Mouse (Mus musculus) frontal cortex, adult 2 months (tissue): ENCODE measurements around the gene Fgfr2. TPM values are rescaled to one million over a fixed set of nuclear protein-coding genes. Genes with fewer than 3 reads are reported as not detected.

Experiments used
- DNase-seq, 2 experiments: peaks; one replicate each; pipeline ENCODE4 v3.0.0; 2022; ENCODE audit warnings: low spot score in 1 of 2; ENCODE audit errors: extremely low spot score in 1 of 2
- polyA plus RNA-seq: library from polyadenylated mRNA; depleted of rRNA; stranded (reverse); fragments of >200 nt; gene quantifications from 2 replicates; pipeline ENCODE4 v1.2.3, GENCODE M21; 2012

Gene Fgfr2
- polyA plus RNA-seq, 1 experiment = 69.6 TPM

- no peak for DNase-seq
Measured at GRCm38 (mm10) chr7:132365111-132365510, 758.0 kb downstream of the Fgfr2 start.

GRCm38 (mm10) chr7:132364506-132364905, 758.6 kb downstream of the Fgfr2 start:
- DNase-seq = no peak

DNA sequence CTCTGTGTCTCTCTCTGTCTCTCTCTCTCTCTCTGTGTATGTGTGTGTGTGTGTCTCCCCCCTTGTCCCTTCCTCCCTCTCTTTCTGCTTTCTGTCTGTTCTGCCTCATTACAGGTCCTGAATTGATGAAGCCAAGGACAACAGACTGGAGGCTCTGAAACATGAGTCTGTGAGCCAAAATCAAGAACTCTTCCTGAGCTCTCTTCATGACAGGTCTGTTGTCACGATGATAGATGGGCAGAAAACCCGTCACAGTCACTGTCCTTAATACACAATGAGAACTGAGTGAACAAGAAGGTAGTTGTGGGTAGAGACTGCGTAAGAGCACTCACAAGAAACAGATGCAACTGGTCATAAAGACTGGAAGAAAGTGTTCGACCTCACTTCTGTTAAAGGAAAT, 762.8 kb downstream of the Fgfr2 start:
- no peak for DNase-seq

GRCm38 (mm10) chr7:132358709-132359108, 764.4 kb downstream of the Fgfr2 start:
- DNase-seq = no peak

GRCm38 (mm10) chr7:132358250-132358649, 764.9 kb downstream of the Fgfr2 start:
- no peak for DNase-seq

- DNase-seq = no peak
Measured at GRCm38 (mm10) chr7:132357841-132358237, 765.3 kb downstream of the Fgfr2 start.

DNA sequence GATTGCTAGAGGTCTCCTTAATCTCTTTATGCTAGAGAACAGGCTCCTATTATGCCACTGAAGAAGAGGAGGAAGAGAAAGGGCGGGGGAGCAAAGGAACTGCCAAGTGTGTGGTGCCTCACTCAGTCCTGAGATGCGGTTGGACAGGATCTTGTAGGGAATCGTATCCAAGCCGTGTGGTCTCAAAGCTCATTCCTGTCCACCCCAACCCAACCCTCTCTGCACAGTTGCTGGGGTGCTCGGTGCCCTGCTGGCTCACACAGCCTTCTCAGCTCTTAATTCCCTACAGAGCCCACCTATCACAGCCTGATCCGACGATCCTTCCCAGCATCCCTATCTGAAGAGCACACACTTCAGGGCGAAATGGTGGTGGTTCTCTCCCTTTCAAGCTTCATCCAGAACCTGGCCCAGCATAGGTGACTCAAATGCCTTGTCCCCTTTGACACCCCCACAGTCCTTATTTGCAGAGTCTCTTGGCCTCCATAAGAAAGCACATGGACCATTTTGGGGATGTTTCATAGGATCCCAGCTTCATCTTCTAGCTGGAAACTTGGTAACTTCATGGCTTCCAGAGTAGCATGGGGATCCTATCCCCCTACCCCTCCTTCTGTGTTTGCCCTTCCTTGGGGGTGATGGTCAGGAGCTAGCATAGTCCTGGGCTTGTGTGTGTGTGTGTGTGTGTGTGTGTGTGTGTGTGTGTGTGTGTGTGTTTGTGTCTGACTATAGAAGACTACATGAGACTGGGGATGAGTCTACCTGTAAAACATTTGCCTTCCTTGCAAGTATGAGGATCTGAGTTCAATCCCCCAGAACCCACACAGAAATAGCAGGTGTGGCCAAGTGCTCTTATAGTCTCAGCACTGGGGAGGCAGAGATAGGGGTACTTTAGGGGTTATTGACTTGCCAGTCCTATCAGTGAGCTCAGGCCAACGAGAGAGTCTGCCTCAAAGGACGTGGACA, 766.0 kb downstream of the Fgfr2 start:
- no peak for DNase-seq

GRCm38 (mm10) chr7:132356185-132356584, 767.0 kb downstream of the Fgfr2 start:
- DNase-seq = peak; percentile 31 to 48

DNA sequence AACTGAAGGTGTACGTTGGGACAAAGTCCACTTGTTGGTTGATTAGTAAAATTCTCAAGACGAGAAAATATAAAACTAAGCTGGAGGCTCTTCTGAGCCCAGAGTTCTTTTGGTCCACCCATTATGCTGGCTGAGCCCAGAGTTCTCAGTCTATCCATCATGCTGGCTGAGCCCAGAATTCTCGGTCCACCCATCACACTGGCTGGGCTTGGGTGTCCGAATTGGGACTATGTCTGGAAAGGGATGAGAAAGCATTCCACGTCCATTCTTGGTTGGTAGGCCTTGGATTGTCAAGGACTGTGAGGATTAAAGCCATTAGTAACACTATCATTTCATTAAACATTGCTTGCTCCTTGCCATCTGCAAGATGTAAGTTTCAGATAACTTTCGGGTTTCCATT, 767.4 kb downstream of the Fgfr2 start:
- no peak for DNase-seq

- DNase-seq = no peak
Measured at GRCm38 (mm10) chr7:132349075-132349572, 774.0 kb downstream of the Fgfr2 start.

- peak in 1 of 2 experiments; percentile 28 for DNase-seq
Measured at GRCm38 (mm10) chr7:132347273-132348045, 775.7 kb downstream of the Fgfr2 start.

- DNase-seq = no peak
Measured at GRCm38 (mm10) chr7:132345526-132346070, 777.6 kb downstream of the Fgfr2 start.

GRCm38 (mm10) chr7:132344606-132345005, 778.5 kb downstream of the Fgfr2 start:
- no peak for DNase-seq

DNA sequence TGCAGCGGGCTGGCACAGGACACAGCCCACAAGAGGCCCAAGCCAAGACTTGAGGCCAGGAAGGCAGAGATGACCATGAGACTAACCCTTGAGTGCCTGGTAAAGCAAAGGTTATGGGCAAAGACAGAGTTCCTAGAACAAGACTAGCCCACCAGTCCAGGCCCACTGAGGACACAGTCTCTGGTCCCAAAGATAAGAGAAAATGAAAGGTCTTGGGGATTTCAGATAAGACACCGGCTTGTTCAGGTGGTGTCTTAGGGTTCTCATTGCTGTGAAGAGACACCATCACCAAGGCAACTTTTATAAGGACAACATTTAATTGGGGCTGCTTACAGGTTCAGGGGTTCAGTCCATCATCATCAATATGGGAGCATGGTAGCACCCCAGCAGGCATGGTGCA, 779.2 kb downstream of the Fgfr2 start:
- DNase-seq = no peak

GRCm38 (mm10) chr7:132343146-132343545, 780.0 kb downstream of the Fgfr2 start:
- no peak for DNase-seq

DNA sequence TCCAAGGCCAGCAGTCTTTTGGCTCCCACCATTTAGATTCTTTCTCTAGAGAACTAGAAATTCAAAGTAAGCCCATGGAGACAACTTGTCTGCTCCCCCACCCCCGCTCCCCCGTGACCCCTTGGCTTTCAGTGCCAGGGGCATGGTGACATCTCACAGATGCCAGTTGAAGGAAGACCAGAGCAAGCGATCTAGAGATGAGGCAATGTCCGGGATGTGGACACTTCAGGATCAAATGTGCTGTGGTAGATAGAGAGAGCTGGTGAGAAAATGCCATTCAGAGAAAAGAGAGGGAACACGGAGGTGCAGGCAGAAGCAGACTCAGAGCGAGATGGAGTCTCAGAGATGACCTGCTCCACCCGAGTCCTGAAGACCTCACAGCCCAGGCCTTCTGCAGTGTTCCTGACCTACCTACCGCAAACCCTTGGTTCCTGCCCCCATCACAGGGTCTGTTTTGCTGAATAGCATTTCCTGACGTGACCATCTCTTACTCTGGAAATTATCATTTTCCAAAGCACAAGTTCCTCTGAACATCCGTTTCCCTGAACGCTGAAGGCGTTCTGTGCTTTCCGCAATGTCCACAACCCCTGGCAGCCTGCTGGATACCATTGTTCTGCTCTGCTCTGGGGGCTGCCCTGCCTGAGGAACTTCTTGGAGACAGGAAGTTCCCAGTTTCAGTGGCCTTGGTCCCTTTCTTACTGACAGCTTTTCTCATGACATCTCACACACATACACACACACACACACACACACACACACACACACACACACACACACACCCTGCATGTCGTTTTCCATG, 783.9 kb downstream of the Fgfr2 start:
- no peak for DNase-seq

DNA sequence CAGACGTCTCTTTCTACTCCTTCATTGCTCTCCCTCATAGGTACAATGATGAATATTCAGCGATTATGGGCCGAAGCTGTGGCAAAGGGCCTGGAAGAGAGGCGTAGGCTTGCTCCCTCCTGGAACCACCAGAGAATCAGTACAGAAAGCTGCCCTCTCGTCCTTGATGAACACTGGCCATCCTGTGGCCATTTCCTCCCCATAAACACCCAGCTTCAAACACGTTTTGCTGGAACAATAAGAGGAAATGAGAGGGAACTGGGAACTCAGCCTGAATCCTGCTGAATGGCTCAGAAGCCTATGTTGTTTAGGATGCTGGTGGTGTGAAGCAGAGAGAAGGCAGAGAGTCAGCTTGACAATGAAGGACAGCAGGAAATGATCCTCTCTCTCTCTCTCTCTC, 784.8 kb downstream of the Fgfr2 start:
- DNase-seq = no peak

GRCm38 (mm10) chr7:132337268-132337917, 785.8 kb downstream of the Fgfr2 start:
- DNase-seq = no peak

DNA sequence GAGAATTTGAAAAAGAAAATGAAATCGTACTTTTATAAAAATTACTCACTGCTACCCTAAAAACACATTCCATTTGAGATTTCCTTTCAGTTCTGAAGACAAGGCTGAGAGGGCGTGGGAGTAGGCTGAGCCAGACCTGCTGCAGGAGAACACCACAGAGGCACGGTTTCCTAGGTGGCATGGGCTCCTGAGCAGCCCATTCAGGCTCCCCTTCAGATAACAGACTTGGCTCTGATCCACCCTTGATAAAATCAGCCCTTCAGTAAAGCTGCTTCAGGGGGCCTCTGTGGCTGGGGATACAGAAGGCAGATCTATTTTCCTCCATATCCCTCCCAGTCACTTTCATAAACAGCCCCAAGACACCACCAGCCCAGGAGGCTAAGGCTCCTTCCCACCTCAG, 786.4 kb downstream of the Fgfr2 start:
- DNase-seq = peak; percentile 46 to 61

- no peak for DNase-seq
Measured at GRCm38 (mm10) chr7:132335367-132335766, 787.8 kb downstream of the Fgfr2 start.
